Comparison of ENCODE assay signal across 8 mouse cellular contexts in the genomic region with DNA sequence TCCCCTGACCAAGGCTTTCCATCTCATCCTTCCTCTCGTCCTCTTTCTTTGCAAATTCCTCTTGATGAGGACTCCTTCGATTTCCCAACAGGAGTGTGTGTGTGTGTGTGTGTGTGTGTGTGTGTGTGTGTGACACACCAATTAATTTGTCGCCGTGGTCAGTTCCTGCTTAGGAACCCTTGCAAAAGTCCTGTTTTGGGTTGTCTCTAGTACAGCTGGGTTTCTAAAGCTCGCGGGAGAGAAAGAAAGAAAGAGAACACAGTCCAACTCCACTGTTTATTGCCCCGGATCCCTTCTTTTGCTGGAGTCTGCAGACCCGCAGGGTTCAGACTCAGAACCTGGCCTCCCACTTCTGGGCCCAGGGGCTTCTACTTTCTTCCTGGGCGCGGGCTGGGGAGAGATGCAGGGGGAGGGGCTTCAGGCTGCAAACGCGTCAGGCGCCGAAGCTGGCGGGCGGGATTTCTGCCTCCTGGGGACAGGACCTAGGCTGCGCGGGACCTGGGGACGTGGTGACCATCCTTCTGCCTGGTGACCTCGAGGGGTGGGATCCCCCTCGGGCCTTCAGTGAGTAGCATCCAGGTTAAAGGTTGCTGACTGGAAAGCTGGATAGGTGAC. TPM values are rescaled to one million over a fixed set of nuclear protein-coding genes. Genes with fewer than 3 reads are reported as not detected.
A peak's percentile ranks its signal among the peaks of the same experiment; 100 is the strongest.
DNase-seq lines count a peak whose midpoint lies in the region; ATAC-seq and TF ChIP-seq lines count a peak whose summit lies in the region.

No protein-coding gene starts in this region.

- peaks cover 6% of the 10 kb centered on the region; the same call in 1 of the 2 replicates for H3K27me3 ChIP-seq in embryonic facial prominence, embryonic 11.5 days (ENCODE audit: control insufficient read depth, insufficient read depth, low read length)
- H3K27me3 ChIP-seq in heart, embryonic 15.5 days, result peaks cover 52% of the 10 kb centered on the region
- H3K27me3 ChIP-seq in midbrain, embryonic 14.5 days (ENCODE audit: control insufficient read depth, insufficient read depth, low read length), result peaks cover 65% of the 10 kb centered on the region
- peaks cover 19% of the 10 kb centered on the region for H3K27me3 ChIP-seq in thymus, adult 2 months (ENCODE audit: control insufficient read depth, insufficient read depth, low read length)

- no peaks in the 10 kb centered on the region for H3K9me3 ChIP-seq in embryonic facial prominence, embryonic 11.5 days (replicated peaks; ENCODE audit: control insufficient read depth, low read length)
- no peaks in the 10 kb centered on the region for H3K9me3 ChIP-seq in heart, embryonic 15.5 days (replicated peaks)
- no peaks in the 10 kb centered on the region for H3K9me3 ChIP-seq in midbrain, embryonic 14.5 days (ENCODE audit: control insufficient read depth, low read length)

- peaks cover 4% of the 10 kb centered on the region; the same call in 1 of the 2 replicates for H3K4me1 ChIP-seq in embryonic facial prominence, embryonic 11.5 days (ENCODE audit: control insufficient read depth, insufficient read depth, low read length)
- peaks cover 49% of the 10 kb centered on the region for H3K4me1 ChIP-seq in heart, embryonic 15.5 days (replicated peaks)
- peaks cover 11% of the 10 kb centered on the region; the same call in 1 of the 2 replicates for H3K4me1 ChIP-seq in midbrain, embryonic 14.5 days (ENCODE audit: control insufficient read depth, insufficient read depth, low read length)
- H3K4me1 ChIP-seq in thymus, adult 2 months (replicated peaks; ENCODE audit: control insufficient read depth, insufficient read depth, low read length), result 0 out of 2 replicates have a peak, but pooled peaks cover 4% of the 10 kb centered on the region

- DNase-seq in adrenal gland, adult (ENCODE audit: inconsistent age in 2 of 2, low spot score in 1 of 2), result peak; percentile 34 to 67
- DNase-seq in adrenal gland, postnatal 4 days (ENCODE audit: low spot score in 2 of 2), result no peak
- DNase-seq in embryonic facial prominence, embryonic 11.5 days (ENCODE audit: low spot score), result peak; percentile 80
- peak; percentile 55 to 69 for DNase-seq in kidney, postnatal 25 days
- DNase-seq in midbrain, embryonic 14.5 days, result no peak
- no peak for DNase-seq in thymus, adult 2 months

- under 1% methylated on average over 21 of the region's 21 CpGs for WGBS in embryonic facial prominence, embryonic 11.5 days
- WGBS in heart, embryonic 15.5 days, result 1% methylated on average over 21 of the region's 21 CpGs
- WGBS in midbrain, embryonic 14.5 days, result under 1% methylated on average over 21 of the region's 21 CpGs
- 7% methylated on average over 21 of the region's 21 CpGs for WGBS in thymus, adult 2 months

- peak overlapping the region; percentile 95 for H3K9ac ChIP-seq in embryonic facial prominence, embryonic 11.5 days (replicated peaks; ENCODE audit: low read length)
- H3K9ac ChIP-seq in heart, embryonic 15.5 days, result peak overlapping the region; percentile 60
- no peak overlapping the region for H3K9ac ChIP-seq in midbrain, embryonic 14.5 days (replicated peaks; ENCODE audit: low read length)

- TF ChIP-seq POLR2A in thymus, adult 2 months (IDR thresholded peaks at IDR 0.05; ENCODE audit: control insufficient read depth, extremely low read depth, insufficient read depth, low read length, poor library complexity), result no peak

- 0 out of 2 replicates have a peak, but pooled peaks have one; percentile 2 for ATAC-seq in embryonic facial prominence, embryonic 11.5 days (replicated peaks; ENCODE audit: insufficient number of reproducible peaks, low FRiP score, low TSS enrichment, low read depth)
- no peak; the same call in 1 of the 2 replicates for ATAC-seq in heart, embryonic 15.5 days (replicated peaks; ENCODE audit: insufficient number of reproducible peaks, insufficient read depth, low FRiP score, low read depth)
- ATAC-seq in midbrain, embryonic 14.5 days (ENCODE audit: low FRiP score, low TSS enrichment), result no peak
- no peak for ATAC-seq in erythroid progenitor cell, adult 5-6 weeks (replicated peaks; ENCODE audit: low FRiP score, poor library complexity, severe bottlenecking)

- no peak for TF ChIP-seq CTCF in thymus, adult 2 months (IDR thresholded peaks at IDR 0.05; ENCODE audit: borderline replicate concordance, control insufficient read depth, extremely low read depth, insufficient read depth, low read length, poor library complexity)

- H3K4me2 ChIP-seq in embryonic facial prominence, embryonic 11.5 days (ENCODE audit: low read depth, low read length), result peak overlapping the region; percentile 69
- H3K4me2 ChIP-seq in heart, embryonic 15.5 days, result peak overlapping the region; percentile 69
- 0 out of 2 replicates have a peak overlapping the region, but pooled peaks have one; percentile 21 for H3K4me2 ChIP-seq in midbrain, embryonic 14.5 days (ENCODE audit: low read length)

- no peaks in the 10 kb centered on the region for H3K36me3 ChIP-seq in embryonic facial prominence, embryonic 11.5 days (replicated peaks; ENCODE audit: control insufficient read depth, insufficient read depth, low read depth, low read length)
- H3K36me3 ChIP-seq in heart, embryonic 15.5 days, result no peaks in the 10 kb centered on the region
- no peaks in the 10 kb centered on the region for H3K36me3 ChIP-seq in midbrain, embryonic 14.5 days (ENCODE audit: control insufficient read depth, insufficient read depth, low read length)
- H3K36me3 ChIP-seq in thymus, adult 2 months (ENCODE audit: control insufficient read depth, insufficient read depth, low read length), result no peaks in the 10 kb centered on the region

- peak overlapping the region; percentile 99 for H3K27ac ChIP-seq in embryonic facial prominence, embryonic 11.5 days (replicated peaks; ENCODE audit: low read depth, low read length)
- peak overlapping the region; percentile 72 for H3K27ac ChIP-seq in heart, embryonic 15.5 days
- no peak overlapping the region for H3K27ac ChIP-seq in midbrain, embryonic 14.5 days (replicated peaks; ENCODE audit: low read depth, low read length)
- H3K27ac ChIP-seq in thymus, adult 2 months (ENCODE audit: control insufficient read depth, insufficient read depth, low read length), result no peak overlapping the region

- H3K4me3 ChIP-seq in embryonic facial prominence, embryonic 11.5 days (ENCODE audit: low read depth, low read length), result peak overlapping the region; percentile 73
- H3K4me3 ChIP-seq in heart, embryonic 15.5 days, result peak overlapping the region; percentile 47
- H3K4me3 ChIP-seq in midbrain, embryonic 14.5 days (replicated peaks; ENCODE audit: low read depth, low read length), result no peak overlapping the region
- no peak overlapping the region for H3K4me3 ChIP-seq in thymus, adult 2 months (ENCODE audit: control insufficient read depth, insufficient read depth, low read length)

RNA-seq across cellular contexts. Expression of a gene that starts 2.6 kb away (rescaled TPM):
- total RNA-seq in adrenal gland, postnatal 4 days (2021), result 10 to 100 TPM; 46.8 to 49.6 TPM
- polyA plus RNA-seq in embryonic facial prominence, embryonic 11.5 days (2014; fragmentation: Nextera tagmentation; extraction: Ambion mirVana), result 87.2 and 88.6 TPM in 2 replicates
- 14.7 and 19.0 TPM in 2 replicates for polyA plus RNA-seq in heart, embryonic 15.5 days (2015; fragmentation: Nextera tagmentation; extraction: Ambion mirVana)
- polyA plus RNA-seq in midbrain, embryonic 14.5 days (2014; fragmentation: Nextera tagmentation; extraction: Ambion mirVana), result 3.6 and 9.4 TPM in 2 replicates
- total RNA-seq in erythroid progenitor cell, adult 5-6 weeks (2015; ENCODE audit: low replicate concordance), result 0.42 TPM in 1 of 2 replicates, not detected in the other
- total RNA-seq in erythroid progenitor cell, adult 5-6 weeks (2017; ENCODE audit: low replicate concordance), result 0.26 TPM in 1 of 2 replicates, not detected in the other
- polyA plus RNA-seq in thymus, adult 2 months (2012; rRNA removed), result 1.8 and 3.4 TPM in 2 replicates

Comparison
In these comparisons a context has a peak if more than half of its experiments do, and no peak if none do; other contexts are left out.
1. DNase-seq: peak in adrenal gland, adult (2 of 2), embryonic facial prominence, embryonic 11.5 days (single experiment) and kidney, postnatal 25 days (2 of 2); none in adrenal gland, postnatal 4 days (0 of 2), midbrain, embryonic 14.5 days (single experiment) and thymus, adult 2 months (single experiment).
2. H3K27ac ChIP-seq: peak in embryonic facial prominence, embryonic 11.5 days (single experiment) and heart, embryonic 15.5 days (single experiment); none in midbrain, embryonic 14.5 days (single experiment) and thymus, adult 2 months (single experiment).
3. H3K4me3 ChIP-seq: peak in embryonic facial prominence, embryonic 11.5 days (single experiment) and heart, embryonic 15.5 days (single experiment); none in midbrain, embryonic 14.5 days (single experiment) and thymus, adult 2 months (single experiment).
4. Peak in every context shown above with its lines, with median percentiles within 50 percentile points of each other: H3K4me2 ChIP-seq.